Mouse (Mus musculus) fat pad, adult 2 months (tissue): ENCODE results near the gene Tmem220.

Experiments
- DNase-seq: peaks from one replicate; pipeline ENCODE4 v3.0.0-alpha.2; 2011; ENCODE audit warnings: low read depth, low spot score; ENCODE audit errors: extremely low read depth

The Tmem220 gene

GRCm38 (mm10) chr11:67054754-67055365 is 29.9 kb downstream of the Tmem220 start:
- DNase-seq: no peak

- no peak for DNase-seq
Measured at GRCm38 (mm10) chr11:67061311-67061710, 36.4 kb downstream of the Tmem220 start.

GRCm38 (mm10) chr11:67062726-67063125 is 37.8 kb downstream of the Tmem220 start:
- DNase-seq: no peak

GRCm38 (mm10) chr11:67067741-67068140 is 42.8 kb downstream of the Tmem220 start:
- no peak for DNase-seq

- DNase-seq: no peak
Measured at GRCm38 (mm10) chr11:67072615-67073130, 47.7 kb downstream of the Tmem220 start.

- DNase-seq: no peak
Measured at GRCm38 (mm10) chr11:67075036-67075435, 50.1 kb downstream of the Tmem220 start.

GRCm38 (mm10) chr11:67076781-67077180 is 51.8 kb downstream of the Tmem220 start:
- no peak for DNase-seq

- DNase-seq: no peak
Measured at GRCm38 (mm10) chr11:67077435-67077834, 52.5 kb downstream of the Tmem220 start.

GRCm38 (mm10) chr11:67078000-67078399 is 53.0 kb downstream of the Tmem220 start, which contains the start of gene Myh3:
Gene Myh3, plus strand, starts transcription at chr11:67078300.
- no peak for DNase-seq

GRCm38 (mm10) chr11:67078888-67079287 is 53.9 kb downstream of the Tmem220 start:
- no peak for DNase-seq

- no peak for DNase-seq
Measured at GRCm38 (mm10) chr11:67079740-67080139, 54.8 kb downstream of the Tmem220 start.

GRCm38 (mm10) chr11:67080168-67080567 is 55.2 kb downstream of the Tmem220 start:
- DNase-seq: no peak

- no peak for DNase-seq
Measured at GRCm38 (mm10) chr11:67081125-67081649, 56.2 kb downstream of the Tmem220 start.

GRCm38 (mm10) chr11:67082188-67082587 is 57.2 kb downstream of the Tmem220 start:
- DNase-seq: no peak

GRCm38 (mm10) chr11:67082793-67083192 is 57.8 kb downstream of the Tmem220 start:
- DNase-seq: no peak

GRCm38 (mm10) chr11:67083239-67083638 is 58.3 kb downstream of the Tmem220 start:
- DNase-seq: no peak

- DNase-seq: no peak
Measured at GRCm38 (mm10) chr11:67083712-67084340, 58.9 kb downstream of the Tmem220 start.
